8 mouse cellular contexts compared by ENCODE assay signal in genomic region chr15:80799634-80800137, GRCm38 (mm10).
DNase-seq lines count a peak whose midpoint lies in the region; ATAC-seq and TF ChIP-seq lines count a peak whose summit lies in the region.

No protein-coding gene starts in this region.

- peak overlapping the region; percentile 65 for H3K9ac ChIP-seq in lung, embryonic 15.5 days

- H3K36me3 ChIP-seq in heart, embryonic 10.5 days, result no peaks in the 10 kb centered on the region
- H3K36me3 ChIP-seq in lung, embryonic 15.5 days, result no peaks in the 10 kb centered on the region

- H3K9me3 ChIP-seq in heart, embryonic 10.5 days, result no peaks in the 10 kb centered on the region
- H3K9me3 ChIP-seq in lung, embryonic 15.5 days, result no peaks in the 10 kb centered on the region

- TF ChIP-seq POLR2A in cortical plate, adult 2 months (IDR thresholded peaks at IDR 0.05; ENCODE audit: extremely low read depth, insufficient read depth, low read length), result peak; percentile 47; the same call in 1 of the 2 replicates

- peaks cover 10% of the 10 kb centered on the region for H3K4me1 ChIP-seq in cortical plate, adult 2 months (ENCODE audit: control insufficient read depth, insufficient read depth, low read length)
- H3K4me1 ChIP-seq in heart, embryonic 10.5 days, result peaks cover 44% of the 10 kb centered on the region
- H3K4me1 ChIP-seq in lung, embryonic 15.5 days, result peaks cover 34% of the 10 kb centered on the region

- H3K4me3 ChIP-seq in cortical plate, adult 2 months (ENCODE audit: insufficient read depth, low read length), result peak overlapping the region; percentile 36
- peak overlapping the region; percentile 69 for H3K4me3 ChIP-seq in heart, embryonic 10.5 days
- peak overlapping the region; percentile 55 for H3K4me3 ChIP-seq in lung, embryonic 15.5 days

- no peak for TF ChIP-seq CTCF in cortical plate, adult 2 months (IDR thresholded peaks at IDR 0.05; ENCODE audit: extremely low read depth, insufficient read depth, low read length)

- no peak overlapping the region for H3K27ac ChIP-seq in cortical plate, adult 2 months (ENCODE audit: insufficient read depth, low read length)
- H3K27ac ChIP-seq in heart, embryonic 10.5 days, result peak overlapping the region; percentile 90
- peak overlapping the region; percentile 90 for H3K27ac ChIP-seq in lung, embryonic 15.5 days

- DNase-seq in A20 (ENCODE audit: low read depth, low spot score), result peak; percentile 83
- DNase-seq in MEL-GATA-1-ER (ENCODE audit: extremely low read depth, low read depth), result peak; percentile 69
- DNase-seq in heart, embryonic 10.5 days (ENCODE audit: low spot score), result peak; percentile 88
- peak; percentile 67 for DNase-seq in kidney, postnatal 10 days
- peak; percentile 65 for DNase-seq in right cerebral cortex, adult 18-20 months
- DNase-seq in urinary bladder, postnatal 4 days (ENCODE audit: low spot score in 2 of 2), result no peak

- under 1% methylated on average over 10 of the region's 10 CpGs for WGBS in heart, embryonic 10.5 days
- WGBS in lung, embryonic 15.5 days, result under 1% methylated on average over 10 of the region's 10 CpGs

- no peak for ATAC-seq in lung, embryonic 15.5 days (ENCODE audit: borderline replicate concordance, extremely low read depth, low FRiP score, low TSS enrichment)

- no peaks in the 10 kb centered on the region for H3K27me3 ChIP-seq in heart, embryonic 10.5 days (ENCODE audit: insufficient read depth, poor library complexity, severe bottlenecking)
- H3K27me3 ChIP-seq in lung, embryonic 15.5 days, result no peaks in the 10 kb centered on the region

- H3K4me2 ChIP-seq in lung, embryonic 15.5 days, result peak overlapping the region; percentile 64

Comparison
In these comparisons a context has a peak if more than half of its experiments do, and no peak if none do; other contexts are left out.
1. DNase-seq: peak in A20 (single experiment), MEL-GATA-1-ER (single experiment), heart, embryonic 10.5 days (single experiment), kidney, postnatal 10 days (single experiment) and right cerebral cortex, adult 18-20 months (single experiment); none in urinary bladder, postnatal 4 days (0 of 2).
2. Peak in every context shown above with its lines, with median percentiles within 50 percentile points of each other: H3K4me3 ChIP-seq.